Mouse (Mus musculus): ENCODE measurements around the gene Spindoc.

DNA sequence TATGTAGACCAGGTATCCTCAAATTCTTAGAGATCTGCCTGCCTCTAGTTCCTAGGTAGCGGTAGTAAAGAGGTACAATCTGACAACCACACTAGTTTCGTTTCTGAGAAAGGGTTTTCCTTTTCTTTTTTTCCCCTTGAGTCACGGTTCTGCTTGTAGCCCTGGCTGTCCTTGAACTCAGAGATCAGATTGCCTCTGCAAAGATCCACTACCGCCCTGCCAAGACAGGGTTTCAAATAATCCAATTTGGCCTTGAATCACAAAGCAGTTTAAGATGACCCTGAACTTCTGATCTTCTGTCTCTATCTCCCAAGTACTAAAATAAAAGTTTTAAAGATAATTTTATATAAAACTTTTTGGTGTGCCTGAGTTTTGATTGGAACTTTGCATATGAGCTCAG, 65.1 kb downstream of the Spindoc start:
- TF ChIP-seq CTCF (IDR thresholded peaks at IDR 0.05 in 2 of 3, conservative IDR thresholded peaks at IDR 0.05 in 1 of 3; ENCODE audit: control insufficient read depth in 1 of 3, insufficient read depth in 1 of 3, low read depth in 2 of 3, low read length in 3 of 3, poor library complexity in 1 of 3, severe bottlenecking in 1 of 3), result no peak
- TF ChIP-seq UBTF (IDR thresholded peaks at IDR 0.05; ENCODE audit: borderline replicate concordance, insufficient read depth, low read depth, low read length), result no peak
- no peak for TF ChIP-seq MAX (IDR thresholded peaks at IDR 0.05; ENCODE audit: low read length)
- no peak for TF ChIP-seq MAZ (IDR thresholded peaks at IDR 0.05; ENCODE audit: low read depth, low read length)
- TF ChIP-seq NRF1 (IDR thresholded peaks at IDR 0.05; ENCODE audit: insufficient read depth, low read depth, low read length, poor library complexity, severe bottlenecking), result no peak
- TF ChIP-seq EP300 (IDR thresholded peaks at IDR 0.05; ENCODE audit: low read depth in 1 of 2, low read length in 2 of 2), result no peak
- no peak for TF ChIP-seq GABPA (IDR thresholded peaks at IDR 0.05; ENCODE audit: low read depth, low read length)
- TF ChIP-seq TAL1 (IDR thresholded peaks at IDR 0.05; ENCODE audit: low read length), result no peak
- TF ChIP-seq ZNF384 (IDR thresholded peaks at IDR 0.05; ENCODE audit: low read depth, low read length), result no peak
- no peak for TF ChIP-seq USF1 (IDR thresholded peaks at IDR 0.05; ENCODE audit: low read depth, low read length)
